Mouse (Mus musculus) stomach, adult 2 months (tissue): Measurements from ENCODE around the gene Gm13089. TPM values are rescaled to one million over a fixed set of nuclear protein-coding genes. Genes with fewer than 3 reads are reported as not detected.

Experiments
- polyA plus RNA-seq: library from polyadenylated mRNA; depleted of rRNA; stranded (reverse); fragments of >200 nt; gene quantifications from 2 replicates; pipeline ENCODE4 v1.2.3, GENCODE M21; 2012; rRNA removed

Gm13089 gene
- not detected in 2 replicates for polyA plus RNA-seq

DNA sequence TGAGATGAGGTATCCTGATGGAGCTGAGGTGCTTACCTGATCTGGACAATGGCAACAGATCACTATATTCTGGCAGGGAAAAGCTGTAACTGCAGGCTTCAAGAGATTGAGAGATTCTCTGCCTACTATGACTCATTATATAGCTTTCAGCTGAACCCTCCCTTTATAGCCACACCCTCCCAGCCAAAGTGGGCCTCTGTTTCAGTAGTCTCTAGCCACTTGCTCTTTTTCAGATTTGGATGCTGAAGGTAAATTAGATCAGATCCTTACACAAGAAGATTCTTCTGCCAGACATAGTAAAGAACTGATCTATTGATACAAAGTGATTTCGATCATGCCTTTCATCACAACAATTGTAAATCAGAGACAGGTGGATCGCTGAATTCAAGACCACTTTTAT is at the start of gene Gm13089:
Gene Gm13089, minus strand, starts transcription at position 101 of the 400 bp plus-strand sequence.

DNA sequence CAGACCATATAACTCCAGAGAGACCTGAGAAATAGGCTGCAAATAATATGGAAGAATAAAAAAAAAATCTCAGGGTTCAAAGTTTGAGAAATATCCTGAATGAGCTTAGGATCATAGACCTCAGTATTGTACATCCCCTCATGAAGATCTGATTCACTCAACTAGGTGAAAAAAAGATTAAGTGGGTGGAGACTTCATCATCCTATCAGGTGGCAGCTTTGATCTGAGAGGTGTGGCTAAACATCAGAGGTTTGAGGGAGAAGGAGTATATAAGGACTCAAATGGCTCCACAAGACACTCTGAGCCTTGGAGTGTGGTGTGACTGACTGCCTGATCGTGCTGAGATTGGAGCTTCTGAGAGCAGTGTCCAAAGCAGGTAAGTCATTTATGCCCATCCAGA is 16.6 kb upstream of the Gm13089 start, which contains the start of gene Gm13078:
Gene Gm13078, plus strand, starts transcription at position 301 of the 400 bp plus-strand sequence.

DNA sequence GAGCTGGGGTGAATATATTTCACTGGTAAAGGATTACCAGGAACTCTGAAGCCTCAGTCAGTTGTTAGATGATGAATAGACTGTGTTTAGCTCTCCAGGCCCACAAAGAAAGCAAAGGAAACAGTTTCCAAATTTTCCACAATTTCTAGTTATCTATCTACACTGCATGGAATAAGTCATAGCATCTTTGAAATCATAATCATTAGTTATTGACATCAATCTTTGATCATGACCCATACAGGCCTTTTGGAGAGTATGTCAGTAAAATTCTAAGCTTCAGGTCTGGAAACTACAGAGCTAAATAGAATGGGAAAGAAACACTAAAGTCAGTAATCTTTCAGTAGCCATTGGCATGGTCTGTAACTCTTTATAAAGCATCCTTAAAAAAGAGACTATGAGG is 45.4 kb downstream of the Gm13089 start, which contains the start of gene Gm13088:
Gene Gm13088, minus strand, starts transcription at position 101 of the 400 bp plus-strand sequence.

Other genes starting within 250 kb of the Gm13089 start
- not detected in 2 replicates for gene Gm13043, start 191.4 kb downstream of the Gm13089 start, polyA plus RNA-seq
- gene Gm13040, start 166.8 kb downstream of the Gm13089 start, polyA plus RNA-seq: not detected in 2 replicates
- gene BC080695, start 151.0 kb downstream of the Gm13089 start, polyA plus RNA-seq: not detected in 2 replicates
- not detected in 2 replicates for gene Gm13057, start 151.0 kb downstream of the Gm13089 start, polyA plus RNA-seq
- not detected in 2 replicates for gene Gm13083, start 87.7 kb downstream of the Gm13089 start, polyA plus RNA-seq
- not detected in 2 replicates for gene Gm13088, start 45.5 kb downstream of the Gm13089 start, polyA plus RNA-seq
- gene Gm13078, start 16.7 kb upstream of the Gm13089 start, polyA plus RNA-seq: not detected in 2 replicates
- not detected in 2 replicates for gene Gm13023, start 86.6 kb upstream of the Gm13089 start, polyA plus RNA-seq
- gene Gm13084, start 113.4 kb upstream of the Gm13089 start, polyA plus RNA-seq: not detected in 2 replicates
- gene Gm13103, start 143.8 kb upstream of the Gm13089 start, polyA plus RNA-seq: not detected in 2 replicates
- not detected in 2 replicates for gene Pramef6, start 197.7 kb upstream of the Gm13089 start, polyA plus RNA-seq
- gene Pramef25, start 248.3 kb upstream of the Gm13089 start, polyA plus RNA-seq: not detected in 2 replicates